Mouse (Mus musculus) frontal cortex, postnatal 36 days (tissue): ENCODE results near the gene Scgb2b18.
"Not testable (repeated sequence)": the region's sequence is repeated elsewhere in the genome, so short reads cannot be mapped to it uniquely, and the experiment has no call there.

Source experiments
- DNase-seq, 2 experiments: peaks; one replicate each; pipeline ENCODE4 v3.0.0; 2022; ENCODE audit warnings: low spot score in 2 of 2

Gene Scgb2b18

DNA sequence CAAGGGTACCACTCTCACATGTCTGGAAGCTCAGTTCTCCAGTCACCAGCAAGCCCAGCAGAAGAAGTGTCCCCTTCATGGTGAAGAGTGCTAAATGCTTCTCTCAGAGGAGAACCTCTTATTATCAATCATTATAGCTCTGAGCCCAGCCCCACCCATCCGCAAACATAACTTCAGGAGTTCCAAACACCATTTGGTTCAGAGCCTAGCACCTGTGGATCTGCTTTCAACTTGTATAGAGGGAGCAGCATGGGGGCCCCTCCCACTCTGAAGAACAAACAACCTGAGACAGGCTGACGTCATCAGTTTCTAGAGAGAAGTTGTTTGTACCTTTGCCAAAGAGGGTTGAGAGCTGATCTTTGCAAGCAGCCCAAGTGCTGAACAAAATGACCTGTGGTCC is at the start of gene Scgb2b18:
TSS of gene Scgb2b18 (minus strand) at position 101 of the 400 bp plus-strand sequence.
- not testable (repeated sequence) for DNase-seq

GRCm38 (mm10) chr7:33185268-33185667 is 11.6 kb upstream of the Scgb2b18 start, which contains the start of gene Scgb1b18:
Scgb1b18 (plus strand) TSS chr7:33185568.
- DNase-seq: not testable (repeated sequence)
